In the genomic region with DNA sequence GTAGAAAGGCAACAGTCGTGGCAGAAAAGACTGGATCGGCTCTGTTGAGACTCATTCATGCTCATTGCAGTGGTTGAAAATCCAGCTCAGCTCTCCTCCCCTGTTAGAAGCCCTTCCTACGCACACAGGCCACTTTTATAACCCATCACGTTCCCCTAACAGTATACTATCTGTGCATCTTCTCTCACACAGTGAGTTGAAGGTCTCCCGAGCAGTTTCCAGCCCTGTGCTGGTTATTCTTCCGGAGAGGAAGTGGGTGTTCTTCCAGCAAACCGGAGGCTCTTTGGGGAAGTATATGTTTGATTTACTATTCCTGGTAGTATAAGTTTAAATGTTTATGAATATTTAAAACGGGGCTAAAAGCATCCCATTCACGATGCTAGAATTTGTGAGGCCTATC, we compare ENCODE assay signal across 8 mouse cellular contexts. TPM values are rescaled to one million over a fixed set of nuclear protein-coding genes. Genes with fewer than 3 reads are reported as not detected.
A peak's percentile ranks its signal among the peaks of the same experiment; 100 is the strongest.
DNase-seq lines count a peak whose midpoint lies in the region; ATAC-seq and TF ChIP-seq lines count a peak whose summit lies in the region.

No protein-coding gene starts in this region.

- no peak overlapping the region for H3K9ac ChIP-seq in midbrain, postnatal 0 days (replicated peaks; ENCODE audit: low read length, poor library complexity, severe bottlenecking)
- H3K9ac ChIP-seq in liver, embryonic 15.5 days = no peak overlapping the region

- peaks cover 12% of the 10 kb centered on the region for H3K27me3 ChIP-seq in heart, embryonic 10.5 days (ENCODE audit: insufficient read depth, poor library complexity, severe bottlenecking)
- H3K27me3 ChIP-seq in midbrain, embryonic 10.5 days (ENCODE audit: low read depth, poor library complexity, severe bottlenecking) = peaks cover 47% of the 10 kb centered on the region
- peaks cover 4% of the 10 kb centered on the region; the same call in 1 of the 2 replicates for H3K27me3 ChIP-seq in midbrain, postnatal 0 days (ENCODE audit: insufficient read depth, low read length)
- peaks cover 31% of the 10 kb centered on the region for H3K27me3 ChIP-seq in liver, embryonic 15.5 days

- no peaks in the 10 kb centered on the region for H3K9me3 ChIP-seq in heart, embryonic 10.5 days
- H3K9me3 ChIP-seq in midbrain, embryonic 10.5 days (replicated peaks) = no peaks in the 10 kb centered on the region
- no peaks in the 10 kb centered on the region for H3K9me3 ChIP-seq in midbrain, postnatal 0 days (ENCODE audit: low read length)
- no peaks in the 10 kb centered on the region for H3K9me3 ChIP-seq in liver, embryonic 15.5 days (replicated peaks)

- ATAC-seq in midbrain, postnatal 0 days (ENCODE audit: low FRiP score) = no peak
- no peak for ATAC-seq in liver, embryonic 15.5 days (ENCODE audit: insufficient read depth)

- TF ChIP-seq CTCF in midbrain, postnatal 0 days (IDR thresholded peaks at IDR 0.05) = no peak

- peak overlapping the region; percentile 73 for H3K27ac ChIP-seq in heart, embryonic 10.5 days
- peak overlapping the region; percentile 68 for H3K27ac ChIP-seq in midbrain, embryonic 10.5 days (replicated peaks)
- H3K27ac ChIP-seq in midbrain, postnatal 0 days (ENCODE audit: low read depth, low read length) = no peak overlapping the region
- no peak overlapping the region for H3K27ac ChIP-seq in liver, embryonic 15.5 days (replicated peaks)

- H3K4me2 ChIP-seq in midbrain, postnatal 0 days (ENCODE audit: low read depth, low read length, poor library complexity, severe bottlenecking) = no peak overlapping the region
- peak overlapping the region; percentile 73; the same call in 1 of the 2 replicates for H3K4me2 ChIP-seq in liver, embryonic 15.5 days

- H3K4me1 ChIP-seq in heart, embryonic 10.5 days = peaks cover 14% of the 10 kb centered on the region
- H3K4me1 ChIP-seq in midbrain, embryonic 10.5 days = peaks cover 15% of the 10 kb centered on the region
- H3K4me1 ChIP-seq in midbrain, postnatal 0 days (ENCODE audit: insufficient read depth, low read length) = peaks cover 4% of the 10 kb centered on the region; the same call in 1 of the 2 replicates
- peaks cover 9% of the 10 kb centered on the region for H3K4me1 ChIP-seq in liver, embryonic 15.5 days (replicated peaks)

- WGBS in heart, embryonic 10.5 days = 53% methylated on average over 9 of the region's 9 CpGs
- 72% methylated on average over 9 of the region's 9 CpGs for WGBS in midbrain, embryonic 10.5 days
- WGBS in midbrain, postnatal 0 days = 62% methylated on average over 9 of the region's 9 CpGs
- WGBS in liver, embryonic 15.5 days (ENCODE audit: insufficient replicate concordance) = 29% methylated on average over 9 of the region's 9 CpGs

- H3K4me3 ChIP-seq in heart, embryonic 10.5 days = peak overlapping the region; percentile 67; the same call in 1 of the 2 replicates
- H3K4me3 ChIP-seq in midbrain, embryonic 10.5 days = peak overlapping the region; percentile 64
- no peak overlapping the region for H3K4me3 ChIP-seq in midbrain, postnatal 0 days (ENCODE audit: low read depth, low read length)
- H3K4me3 ChIP-seq in liver, embryonic 15.5 days (replicated peaks) = no peak overlapping the region

- H3K36me3 ChIP-seq in heart, embryonic 10.5 days = no peaks in the 10 kb centered on the region
- no peaks in the 10 kb centered on the region for H3K36me3 ChIP-seq in midbrain, embryonic 10.5 days
- H3K36me3 ChIP-seq in midbrain, postnatal 0 days (ENCODE audit: insufficient read depth, low read length) = no peaks in the 10 kb centered on the region
- no peaks in the 10 kb centered on the region for H3K36me3 ChIP-seq in liver, embryonic 15.5 days (replicated peaks)

- no peak for DNase-seq in heart, embryonic 10.5 days (ENCODE audit: low spot score)
- DNase-seq in heart, adult 9 months (ENCODE audit: low spot score in 2 of 2) = no peak
- DNase-seq in midbrain, embryonic 10.5 days (ENCODE audit: low spot score) = no peak
- no peak for DNase-seq in midbrain, postnatal 0 days (ENCODE audit: low spot score)
- DNase-seq in frontal cortex, postnatal 36 days (ENCODE audit: low spot score in 2 of 2) = no peak
- no peak for DNase-seq in thymus, postnatal 0 days (ENCODE audit: low spot score)
- no peak for DNase-seq in frontal cortex, postnatal 14 days (ENCODE audit: low spot score in 2 of 2)

RNA-seq across cellular contexts. Expression of a gene that starts 0.6 kb away (rescaled TPM):
- 1.7 and 2.5 TPM in 2 replicates for polyA plus RNA-seq in heart, embryonic 10.5 days (2016; fragmentation: Nextera tagmentation; extraction: Ambion mirVana)
- polyA plus RNA-seq in midbrain, embryonic 10.5 days (2016; fragmentation: Nextera tagmentation; extraction: Ambion mirVana) = 2.7 and 4.7 TPM in 2 replicates
- 0.33 and 0.38 TPM in 2 replicates for total RNA-seq in midbrain, postnatal 0 days (2014; rRNA removed)
- 0.11 and 0.29 TPM in 2 replicates for polyA plus RNA-seq in midbrain, postnatal 0 days (2015; fragmentation: Nextera tagmentation; extraction: Ambion mirVana)
- polyA plus RNA-seq in liver, embryonic 15.5 days (2015; fragmentation: Nextera tagmentation; extraction: Ambion mirVana) = 0.09 and 0.17 TPM in 2 replicates
- 0.05 and 0.17 TPM in 2 replicates for polyA plus RNA-seq in thymus, postnatal 0 days (2015; fragmentation: Nextera tagmentation; extraction: Ambion mirVana)

RNA-seq across cellular contexts. Expression of a gene that starts 25.7 kb away (rescaled TPM):
- 199 and 219 TPM in 2 replicates for polyA plus RNA-seq in heart, embryonic 10.5 days (2016; fragmentation: Nextera tagmentation; extraction: Ambion mirVana)
- 144 and 174 TPM in 2 replicates for polyA plus RNA-seq in midbrain, embryonic 10.5 days (2016; fragmentation: Nextera tagmentation; extraction: Ambion mirVana)
- total RNA-seq in midbrain, postnatal 0 days (2014; rRNA removed) = 165 and 177 TPM in 2 replicates
- polyA plus RNA-seq in midbrain, postnatal 0 days (2015; fragmentation: Nextera tagmentation; extraction: Ambion mirVana) = 225 TPM in 2 replicates
- polyA plus RNA-seq in liver, embryonic 15.5 days (2015; fragmentation: Nextera tagmentation; extraction: Ambion mirVana) = 61.3 and 69.2 TPM in 2 replicates
- 193 and 194 TPM in 2 replicates for polyA plus RNA-seq in thymus, postnatal 0 days (2015; fragmentation: Nextera tagmentation; extraction: Ambion mirVana)

RNA-seq across cellular contexts. Expression of a gene that starts 26.5 kb away (rescaled TPM):
- 14.6 and 15.1 TPM in 2 replicates for polyA plus RNA-seq in heart, embryonic 10.5 days (2016; fragmentation: Nextera tagmentation; extraction: Ambion mirVana)
- polyA plus RNA-seq in midbrain, embryonic 10.5 days (2016; fragmentation: Nextera tagmentation; extraction: Ambion mirVana) = 24.7 and 26.8 TPM in 2 replicates
- total RNA-seq in midbrain, postnatal 0 days (2014; rRNA removed) = 19.3 and 24.2 TPM in 2 replicates
- 21.4 and 22.4 TPM in 2 replicates for polyA plus RNA-seq in midbrain, postnatal 0 days (2015; fragmentation: Nextera tagmentation; extraction: Ambion mirVana)
- polyA plus RNA-seq in liver, embryonic 15.5 days (2015; fragmentation: Nextera tagmentation; extraction: Ambion mirVana) = 0.96 and 1.2 TPM in 2 replicates
- polyA plus RNA-seq in thymus, postnatal 0 days (2015; fragmentation: Nextera tagmentation; extraction: Ambion mirVana) = 5.3 and 5.5 TPM in 2 replicates

Comparison
In these comparisons a context has a peak if more than half of its experiments do, and no peak if none do; other contexts are left out.
1. H3K27ac ChIP-seq: peak in heart, embryonic 10.5 days (single experiment) and midbrain, embryonic 10.5 days (single experiment); none in midbrain, postnatal 0 days (single experiment) and liver, embryonic 15.5 days (single experiment).
2. H3K4me3 ChIP-seq: peak in heart, embryonic 10.5 days (single experiment) and midbrain, embryonic 10.5 days (single experiment); none in midbrain, postnatal 0 days (single experiment) and liver, embryonic 15.5 days (single experiment).